Mouse (Mus musculus) layer of hippocampus, adult 9-11 months (tissue): ENCODE data around the gene Fzr1.

ENCODE experiments used
- DNase-seq: peaks from one replicate; pipeline ENCODE4 v3.0.0; 2022

The Fzr1 gene

DNA sequence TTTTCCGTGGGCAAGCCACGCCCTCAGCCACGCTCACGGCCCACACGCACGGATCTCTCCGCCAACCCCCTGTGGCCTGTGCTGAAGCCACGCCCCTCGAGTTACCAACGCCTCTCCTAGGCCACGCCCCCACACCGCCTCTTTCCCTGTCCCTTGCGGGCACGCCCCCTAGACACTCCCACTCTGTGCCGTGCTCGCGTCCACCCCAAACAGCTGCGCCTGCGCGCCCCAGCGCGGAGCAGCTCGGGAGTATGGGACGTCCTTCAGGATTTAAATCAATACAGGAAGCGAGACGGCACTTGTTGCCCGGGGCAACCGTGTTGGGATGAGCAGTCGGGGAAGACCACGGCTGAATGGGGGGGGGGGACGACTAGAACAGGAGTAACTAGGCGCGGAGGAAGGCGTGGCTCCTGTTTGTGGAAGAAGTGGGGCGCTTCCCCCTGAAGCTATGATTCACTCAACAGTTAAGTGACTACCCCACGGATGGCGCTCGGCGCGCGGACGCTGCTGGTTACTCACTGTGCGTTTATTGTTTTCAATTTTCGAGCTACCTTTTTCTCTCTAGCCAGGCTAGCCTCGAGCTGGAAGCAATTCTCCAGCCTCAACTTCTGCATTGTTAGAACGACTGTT is 352 bp upstream of the Fzr1 start:
- DNase-seq = peak; percentile 100

DNA sequence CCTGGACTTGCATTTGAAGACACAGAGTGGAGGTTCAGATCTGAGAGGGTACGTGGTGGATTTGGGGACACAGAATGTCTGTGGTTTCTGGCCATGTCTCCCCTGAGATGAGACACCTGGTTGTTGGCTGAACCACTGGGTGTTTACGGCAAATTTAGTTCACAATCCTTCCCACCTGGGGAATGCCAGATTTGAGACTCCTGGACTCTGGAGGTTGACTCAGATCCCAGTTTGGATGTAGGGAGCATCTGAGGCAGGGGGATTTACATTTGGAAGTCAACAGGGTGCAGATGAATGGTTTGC is 1.0 kb downstream of the Fzr1 start:
- DNase-seq = no peak

DNA sequence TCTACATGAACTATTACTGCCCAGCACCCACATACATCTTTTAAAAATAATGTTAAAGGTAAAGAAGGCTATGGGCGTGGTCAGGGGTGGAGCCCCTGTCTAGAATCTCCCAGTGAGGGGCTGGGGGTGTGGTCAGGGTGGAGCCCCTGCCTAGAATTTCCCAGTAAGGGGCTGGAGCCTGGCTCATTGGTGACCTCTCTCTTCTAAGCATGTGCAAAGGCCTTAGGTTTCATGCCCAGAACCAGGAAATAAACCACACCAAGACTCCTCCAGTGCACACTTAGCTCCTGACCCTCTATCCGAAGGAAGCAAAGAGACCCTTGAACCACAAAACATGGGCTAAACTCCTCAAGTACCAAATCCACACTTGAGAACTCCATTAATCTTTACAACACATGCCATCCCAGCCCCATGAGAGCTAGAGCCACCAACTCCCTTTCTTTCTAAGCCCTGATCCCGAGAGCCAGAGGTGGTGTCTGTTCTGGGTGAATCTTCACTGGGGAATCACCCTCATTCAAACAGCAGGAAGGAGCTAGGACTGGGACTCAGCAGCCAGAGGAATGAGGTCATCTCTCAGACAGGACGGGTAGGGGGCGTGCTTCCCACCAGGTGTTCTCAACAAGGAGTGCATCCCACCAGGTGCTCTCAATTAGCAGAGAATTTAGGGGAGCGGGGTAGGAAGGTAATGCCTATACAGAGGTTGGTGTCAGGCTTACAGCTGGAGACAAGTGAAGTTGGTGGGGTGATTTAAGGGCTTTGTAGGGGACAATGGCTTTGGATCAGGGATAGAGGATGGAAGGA is 1.6 kb downstream of the Fzr1 start:
- no peak for DNase-seq

DNA sequence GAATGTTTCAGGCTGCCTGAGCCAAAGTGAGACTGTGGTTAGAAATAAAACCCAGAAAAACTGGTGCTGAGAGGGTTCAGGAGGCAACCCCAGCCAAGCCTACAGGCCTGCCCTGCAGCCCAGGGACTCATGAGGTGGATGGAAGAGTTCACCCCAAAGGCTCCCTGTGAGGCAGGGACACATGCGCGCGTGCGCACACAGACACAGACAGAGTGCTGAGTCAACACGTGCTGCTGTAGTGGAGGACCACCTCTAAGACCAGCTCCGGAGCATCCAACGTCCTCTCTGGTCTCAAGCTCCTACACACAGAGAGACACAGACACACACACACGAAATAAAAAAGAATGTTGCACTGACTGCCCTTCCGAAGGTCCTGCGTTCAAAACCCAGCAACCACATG is 3.0 kb downstream of the Fzr1 start:
- no peak for DNase-seq

DNA sequence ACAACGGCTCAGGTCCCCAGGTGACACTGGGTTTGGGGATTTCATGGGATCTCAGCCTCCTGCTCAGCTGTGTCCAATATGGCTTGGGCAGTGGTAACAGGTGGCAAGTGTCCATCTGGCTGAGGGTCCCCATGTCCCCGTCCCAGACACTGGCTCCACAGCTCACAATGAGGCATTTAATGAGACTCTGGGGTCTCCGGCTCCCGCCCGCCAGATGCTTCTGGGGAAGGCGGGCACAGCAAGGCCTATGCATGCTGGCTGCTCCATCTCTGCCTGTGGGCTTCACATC is 11.2 kb downstream of the Fzr1 start:
- no peak for DNase-seq

DNA sequence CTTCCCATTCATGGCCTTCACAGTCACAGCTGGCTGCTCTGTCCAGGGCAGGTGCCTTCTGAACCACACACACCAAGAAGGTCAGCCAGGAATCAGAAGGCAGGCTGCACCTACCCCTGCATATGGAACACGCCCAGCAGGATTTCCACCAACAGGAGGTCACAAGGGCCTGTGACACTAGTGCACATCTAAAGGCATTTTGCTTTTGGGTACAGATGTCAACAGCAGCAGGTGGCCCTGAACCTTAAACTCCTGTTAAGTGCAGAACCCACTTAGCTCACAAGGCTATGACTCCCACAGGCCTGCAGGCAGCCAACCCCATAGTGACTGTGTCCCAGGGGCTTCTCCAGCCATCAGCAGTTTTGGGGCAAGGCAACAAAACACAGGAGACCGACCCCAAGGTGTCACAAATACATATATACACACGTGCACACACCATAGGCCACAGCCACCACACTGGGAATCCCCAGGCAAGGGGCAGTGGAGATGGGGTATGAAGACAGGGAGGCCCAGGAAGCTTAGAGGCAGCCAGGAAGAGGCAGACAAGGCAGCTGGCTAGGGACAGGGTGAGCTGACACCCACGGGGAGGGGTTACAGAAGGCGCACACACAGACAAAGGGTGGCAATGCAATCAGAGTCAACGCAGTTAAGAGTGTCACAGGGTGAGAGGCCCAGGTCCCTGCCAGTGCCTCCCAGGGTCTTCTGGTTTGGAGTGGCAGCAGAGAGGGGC is 11.7 kb downstream of the Fzr1 start:
- DNase-seq = no peak

DNA sequence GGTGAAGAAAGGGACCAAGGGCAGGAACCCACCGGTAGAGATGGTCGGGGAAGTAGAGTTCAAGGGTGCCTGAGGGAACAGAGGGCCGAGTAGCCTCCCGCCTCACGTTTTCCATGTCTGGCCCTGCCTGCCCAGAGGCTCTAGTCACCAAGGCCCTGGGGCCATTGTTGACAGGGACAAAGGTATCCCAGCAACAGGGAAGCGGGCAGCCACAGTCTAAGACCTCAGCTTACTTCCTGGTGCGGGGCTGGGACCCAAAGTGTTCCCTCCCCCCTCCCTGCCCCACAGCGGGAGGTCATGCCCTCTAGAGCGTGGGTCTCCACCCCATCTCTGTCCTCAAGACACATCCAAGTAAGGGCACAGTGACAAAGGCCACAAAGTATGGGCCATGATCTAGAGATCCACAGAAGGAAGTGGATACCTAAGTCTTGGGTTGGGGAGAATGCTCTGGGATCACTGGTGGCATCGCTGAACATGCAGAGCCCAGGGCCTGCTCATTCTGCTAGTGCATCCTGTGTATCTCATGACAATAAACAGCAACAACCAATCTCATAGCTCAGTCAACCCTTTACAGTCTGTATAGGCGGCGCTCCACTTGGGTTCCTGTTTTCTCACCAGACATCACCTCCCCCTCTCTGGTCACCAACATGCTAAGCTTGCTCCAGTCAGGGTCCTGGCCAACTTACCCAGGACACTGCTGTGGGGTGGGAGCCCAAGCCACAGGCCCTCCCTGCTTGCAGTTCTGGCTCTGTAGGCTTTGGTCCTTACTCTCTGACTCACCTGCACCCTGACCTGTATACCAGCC is 12.4 kb downstream of the Fzr1 start, which contains the start of gene 4930404N11Rik:
4930404N11Rik (minus strand) TSS at position 145 of the 805 bp plus-strand sequence.
- no peak for DNase-seq

DNA sequence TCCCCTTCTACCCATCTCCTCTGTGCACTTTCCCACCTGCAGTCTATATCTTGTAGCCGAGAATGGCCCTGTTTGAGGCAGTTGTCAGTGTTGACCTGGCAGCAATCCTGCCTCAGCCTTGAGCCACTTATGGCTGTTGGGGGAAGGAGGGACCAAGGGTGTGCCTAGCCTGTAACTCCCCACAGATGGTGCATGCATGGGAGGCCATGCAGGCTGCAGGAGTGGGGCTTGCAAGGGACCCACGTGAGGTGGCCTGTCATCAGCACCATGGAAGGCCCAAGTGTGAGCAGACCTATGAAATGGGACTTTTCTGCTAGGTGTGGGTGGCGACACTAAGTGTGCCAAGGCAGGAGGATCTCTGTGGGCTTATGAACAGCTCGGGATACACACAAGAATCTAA is 13.2 kb downstream of the Fzr1 start:
- peak; percentile 67 for DNase-seq

DNA sequence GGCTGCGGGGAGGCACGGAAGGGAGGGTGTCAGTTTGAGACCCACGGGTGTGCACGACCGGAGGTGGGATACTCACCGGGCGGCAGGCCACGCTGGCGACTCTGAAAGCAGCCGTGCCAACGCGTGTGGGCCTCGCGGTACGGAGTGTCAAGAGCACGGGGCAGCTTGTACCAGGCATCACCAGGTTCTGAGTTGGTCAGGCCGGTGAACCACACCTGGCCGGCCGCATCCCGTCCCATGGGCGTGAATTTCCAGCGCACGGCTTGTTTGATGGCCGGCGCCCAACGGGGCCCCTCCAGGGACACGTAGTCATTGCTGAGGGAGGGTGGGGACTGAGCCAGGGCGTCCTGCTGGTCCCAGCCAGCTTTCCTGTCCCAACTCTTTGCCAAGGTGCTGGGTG is 13.7 kb downstream of the Fzr1 start:
- no peak for DNase-seq

DNA sequence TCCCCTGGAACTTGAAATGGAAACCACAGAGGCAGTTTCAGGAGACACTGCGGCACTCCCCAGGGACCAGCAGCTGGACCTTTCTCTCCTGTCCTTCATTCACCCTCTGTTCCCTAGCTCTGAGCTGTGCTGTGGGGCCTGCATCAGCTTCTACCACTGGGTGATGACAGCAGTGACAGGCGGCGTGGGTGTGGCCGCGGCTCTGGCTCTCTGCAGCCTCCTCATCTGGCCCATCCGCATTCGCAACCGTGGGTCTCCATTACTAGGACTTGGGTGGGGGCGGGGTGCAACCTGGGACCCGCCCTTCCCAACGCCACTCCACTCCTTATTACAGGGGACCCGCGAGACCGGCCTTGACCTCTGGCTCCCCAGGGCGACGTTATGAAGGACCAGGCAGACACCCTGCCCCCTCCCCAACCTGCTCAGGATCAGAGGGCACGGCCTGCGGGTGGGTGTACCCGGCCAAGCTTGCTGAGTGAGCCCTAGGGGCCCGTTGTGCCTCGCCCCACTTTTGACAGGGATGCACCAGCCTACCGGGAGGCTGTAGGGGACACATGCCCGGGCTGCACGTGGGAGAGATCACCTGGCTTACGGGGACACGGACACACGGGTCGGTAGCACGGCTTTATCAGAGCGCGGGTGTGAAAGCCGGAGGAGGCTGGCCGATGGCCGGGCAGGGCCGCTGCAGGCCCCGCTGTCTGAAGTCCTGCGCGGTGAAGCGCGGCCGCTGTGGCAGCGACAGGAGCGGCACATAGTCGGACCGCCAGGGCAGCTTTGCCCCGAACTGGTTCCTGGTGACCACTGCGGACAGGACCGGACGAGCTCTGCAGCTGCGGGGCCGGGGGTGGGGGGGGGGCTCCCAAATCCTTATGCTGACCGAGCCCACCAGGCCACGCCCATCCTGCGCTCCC is 14.6 kb downstream of the Fzr1 start:
- DNase-seq = no peak

DNA sequence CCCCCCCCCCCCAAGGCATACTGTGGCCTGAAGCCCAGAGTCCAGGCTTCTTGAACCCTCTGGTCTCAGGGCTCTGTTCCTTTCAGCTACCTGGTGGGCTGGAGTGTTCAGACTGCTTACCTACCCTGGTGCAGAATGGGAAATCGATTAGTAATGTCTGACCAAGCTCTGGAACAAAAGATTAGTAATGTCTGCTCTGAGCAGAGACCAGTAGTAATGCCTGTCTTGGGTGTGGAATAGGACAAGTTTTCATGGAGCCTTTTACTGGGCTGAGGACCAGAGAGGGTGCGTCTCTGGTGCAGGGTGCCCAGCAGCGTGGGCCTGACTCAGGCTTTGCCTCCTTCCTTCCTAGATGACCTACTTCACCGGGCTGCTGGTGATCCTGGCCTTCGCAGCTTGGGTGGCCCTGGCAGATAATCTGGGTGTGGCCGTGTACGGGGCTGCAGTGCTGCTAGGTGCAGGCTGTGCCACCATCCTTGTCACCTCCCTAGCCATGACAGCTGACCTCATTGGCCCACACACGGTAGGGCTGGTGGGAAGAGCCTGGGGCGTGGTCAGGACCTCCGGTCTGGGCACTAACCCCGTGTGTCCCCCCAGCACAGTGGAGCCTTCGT is 15.9 kb downstream of the Fzr1 start:
- DNase-seq = no peak

DNA sequence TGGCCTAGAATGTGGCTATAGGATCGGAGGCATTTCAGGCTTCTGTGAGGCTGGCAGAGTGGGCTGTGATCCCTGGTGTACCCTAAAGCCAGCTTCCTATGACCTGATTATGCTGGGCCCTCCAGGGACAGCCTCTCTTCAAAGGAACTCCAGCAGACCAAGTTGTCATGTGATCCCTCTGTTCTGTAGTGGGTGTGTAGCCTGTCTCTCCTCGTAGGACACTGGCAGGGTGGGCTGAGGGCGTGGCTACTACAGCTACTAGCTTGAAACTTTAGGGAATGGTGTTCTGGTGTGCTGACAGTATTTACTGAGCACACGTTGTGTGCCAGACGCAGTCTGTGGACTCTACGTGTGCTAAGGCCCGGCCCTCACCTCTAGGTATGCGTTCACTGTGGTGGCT is 17.6 kb downstream of the Fzr1 start:
- no peak for DNase-seq

DNA sequence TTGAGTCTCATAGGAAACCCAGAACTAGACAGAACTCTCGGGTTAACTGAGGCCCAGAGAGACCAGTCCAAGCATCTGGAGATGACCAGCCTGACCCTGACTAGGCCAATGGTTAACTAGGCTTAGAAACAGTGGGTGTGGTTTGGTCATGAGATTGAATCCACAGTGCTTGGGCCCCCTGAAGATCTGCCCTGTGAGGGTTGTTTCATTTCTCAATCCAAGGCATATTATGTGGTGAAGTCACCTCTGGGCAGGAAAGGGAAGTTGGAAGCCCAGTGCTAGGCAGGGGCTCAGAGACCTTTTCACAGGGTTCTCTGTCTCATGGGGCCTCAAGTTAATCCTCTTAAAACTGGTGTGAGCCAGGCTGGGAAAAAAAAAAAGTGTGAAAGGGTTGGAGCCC is 19.5 kb downstream of the Fzr1 start:
- DNase-seq = no peak

DNA sequence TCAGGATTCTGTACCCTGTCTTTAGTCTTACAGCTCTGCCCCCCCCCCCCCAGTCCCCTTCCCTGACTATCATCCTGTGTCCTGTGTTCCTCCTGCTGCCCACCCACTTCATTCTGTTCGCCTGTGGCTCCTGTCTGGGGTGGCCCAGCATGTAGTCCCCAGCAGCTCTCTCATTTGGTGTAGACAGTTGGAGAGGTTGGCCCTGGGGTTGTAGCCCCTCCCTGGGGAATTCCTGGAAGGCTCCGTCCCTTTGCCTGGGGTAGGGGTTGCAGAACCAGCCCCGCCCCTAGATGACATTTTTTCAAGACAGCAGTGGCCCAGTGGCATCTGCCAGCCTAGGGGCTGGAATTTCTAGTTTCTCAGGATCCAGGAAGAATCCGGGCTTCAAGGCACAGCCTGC is 20.1 kb downstream of the Fzr1 start:
- no peak for DNase-seq

DNA sequence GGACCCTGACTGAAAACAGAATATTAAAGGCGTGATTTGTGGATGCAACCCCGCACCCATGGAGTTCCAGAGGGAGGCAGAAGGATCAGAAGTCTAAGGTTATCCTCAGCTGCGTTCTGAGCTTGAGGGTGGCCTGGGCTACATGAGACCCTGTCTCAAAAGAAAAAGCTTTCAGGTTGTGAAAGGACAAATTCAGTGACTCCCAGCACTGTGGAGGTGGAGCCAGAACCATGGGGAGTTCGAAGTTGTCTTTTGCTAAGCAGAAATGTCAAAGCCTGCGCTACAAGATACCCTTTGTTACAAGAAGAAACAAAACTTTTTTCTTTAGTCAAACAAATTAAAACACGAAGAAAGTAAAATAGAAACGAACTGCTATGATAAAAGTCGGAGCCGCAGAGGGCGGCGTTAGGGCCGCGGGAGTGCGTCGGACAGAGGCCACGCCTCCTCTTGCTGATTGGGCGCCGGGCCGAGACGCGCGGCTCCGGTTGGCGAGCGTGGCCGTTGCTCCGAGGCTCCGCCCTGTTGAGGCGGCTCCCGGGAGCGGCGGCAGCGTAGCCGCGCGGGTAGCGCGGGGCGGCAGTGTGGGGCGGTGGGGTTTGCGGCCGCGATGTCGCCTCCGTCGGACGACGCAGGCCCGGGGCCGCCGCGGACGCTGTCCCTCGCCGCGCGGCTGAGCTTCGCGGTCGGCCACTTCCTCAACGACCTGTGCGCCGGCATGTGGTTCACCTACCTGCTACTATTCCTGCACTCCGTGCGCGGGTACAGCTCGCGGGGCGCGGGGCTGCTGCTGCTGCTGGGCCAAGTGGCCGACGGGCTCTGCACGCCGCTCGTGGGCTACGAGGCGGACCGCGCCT is 21.1 kb downstream of the Fzr1 start, which contains the start of gene Mfsd12:
Mfsd12 (plus strand) TSS at position 501 of the 854 bp plus-strand sequence.
- DNase-seq = peak; percentile 90

DNA sequence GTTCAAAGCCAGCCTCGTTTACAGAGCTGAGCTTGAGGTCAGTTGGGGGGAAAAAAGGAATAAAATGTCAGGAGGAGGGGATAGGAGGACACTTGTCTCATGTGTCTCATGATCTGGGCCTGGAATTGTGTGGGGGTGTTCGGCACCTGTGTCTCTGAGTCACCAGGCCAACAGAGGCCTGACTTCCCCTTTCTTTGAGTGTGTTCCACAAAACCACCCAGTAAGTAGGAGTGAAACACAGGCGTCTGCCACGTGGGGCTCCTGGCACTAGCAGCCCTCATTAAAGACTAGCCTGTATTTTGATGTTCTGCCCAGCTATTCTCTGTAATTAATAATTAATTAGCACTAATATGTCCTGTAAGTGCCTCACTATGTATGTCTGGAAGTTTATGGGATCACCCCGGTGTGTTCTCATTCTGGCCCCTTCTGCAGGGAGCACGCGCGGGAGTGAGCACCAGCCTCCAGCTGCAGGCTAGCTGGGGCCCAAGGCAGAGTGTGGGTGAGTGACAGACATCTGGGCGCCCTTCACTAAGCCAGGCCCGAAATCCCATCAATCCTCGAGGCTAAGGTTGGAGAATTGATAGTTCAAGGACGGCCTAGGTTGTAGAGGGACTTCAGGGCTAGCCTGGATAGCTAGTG is 21.8 kb downstream of the Fzr1 start:
- DNase-seq = peak; percentile 83

DNA sequence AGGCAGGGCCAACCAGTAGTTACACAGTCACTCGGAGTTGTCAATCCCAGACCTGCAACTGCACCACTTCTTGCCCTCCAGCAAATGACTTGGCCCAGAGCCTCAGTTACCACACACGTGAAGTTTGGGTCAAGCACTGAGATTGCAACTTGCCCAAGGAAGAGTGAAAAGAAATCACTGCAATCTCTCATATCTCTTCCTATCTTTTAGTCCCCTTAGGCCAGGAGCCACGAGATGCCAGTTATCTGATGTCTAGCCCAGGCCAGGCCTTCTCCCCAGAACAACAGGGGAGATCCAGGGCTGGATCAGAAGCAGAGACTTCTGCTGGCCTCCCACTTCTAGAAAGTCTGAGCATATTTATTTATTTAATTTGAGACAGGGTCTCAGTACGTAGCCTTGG is 22.8 kb downstream of the Fzr1 start:
- no peak for DNase-seq

DNA sequence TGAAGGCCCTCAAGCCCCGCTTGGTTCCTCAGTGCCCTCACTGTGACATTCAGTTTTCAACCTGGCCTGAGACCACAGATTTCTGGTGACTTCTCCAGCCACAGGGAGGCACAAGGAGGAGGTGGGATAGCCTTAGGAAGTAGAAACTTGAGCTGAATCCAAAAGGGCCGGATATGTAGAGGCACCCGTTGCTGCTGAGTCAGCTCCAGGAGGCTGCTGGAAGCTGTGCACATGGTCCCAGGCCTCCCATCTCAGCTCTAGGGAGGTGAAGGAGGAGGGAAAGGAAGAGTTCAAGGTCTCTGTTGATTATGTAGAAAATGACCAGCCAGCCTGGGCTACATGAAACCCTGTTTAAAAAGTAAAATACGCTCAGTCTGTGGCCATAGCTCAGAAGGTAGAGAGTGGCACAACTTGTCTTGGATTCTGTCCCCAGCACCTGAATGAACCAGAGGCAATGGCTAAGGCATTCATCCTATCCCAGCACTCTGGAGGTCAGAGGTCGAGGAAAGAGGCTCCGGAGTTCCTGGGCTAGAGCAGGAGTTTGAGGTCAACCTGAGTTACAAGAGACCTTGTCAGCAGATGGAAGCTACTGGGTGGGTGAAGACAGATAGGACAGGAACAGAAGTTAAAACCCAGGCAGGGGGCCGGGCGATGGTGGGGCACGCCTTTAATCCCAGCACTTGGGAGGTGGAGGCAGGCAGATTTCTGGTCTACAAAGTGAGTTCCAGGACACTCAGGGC is 23.4 kb downstream of the Fzr1 start:
- no peak for DNase-seq

DNA sequence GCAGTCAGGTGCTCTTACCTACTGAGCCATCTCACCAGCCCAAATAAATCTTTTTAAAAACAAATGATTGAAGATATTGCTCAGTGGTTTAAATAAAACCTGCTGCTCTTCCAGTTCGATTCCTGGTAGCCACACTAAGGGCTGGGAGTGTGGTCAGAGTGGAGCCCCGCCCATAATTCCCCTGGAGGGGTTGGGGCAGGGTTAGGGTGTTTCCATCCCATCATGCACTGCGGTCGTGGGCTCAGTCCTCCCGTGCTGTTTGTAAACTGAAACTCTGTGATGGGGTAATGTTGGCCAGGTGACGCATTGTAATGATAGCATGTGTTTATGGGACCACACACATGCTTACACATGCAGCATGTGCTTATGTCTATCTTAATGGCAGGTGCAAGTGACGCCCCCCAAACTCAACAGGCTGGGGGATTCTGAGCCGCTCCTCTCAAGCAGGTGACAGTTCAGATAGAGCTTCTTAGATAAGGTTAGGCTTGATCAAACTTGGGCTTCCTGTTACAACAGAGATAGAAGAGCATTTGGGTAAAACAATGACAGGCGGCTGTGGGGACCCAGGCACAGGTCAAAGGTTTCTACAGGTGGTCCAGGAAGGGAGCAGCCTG is 26.5 kb downstream of the Fzr1 start:
- DNase-seq = no peak
